Mouse (Mus musculus) adrenal gland, postnatal 36 days (tissue): ENCODE measurements around the gene Zfp266. TPM values are rescaled to one million over a fixed set of nuclear protein-coding genes. Genes with fewer than 3 reads are reported as not detected.
A peak's percentile ranks its signal among the peaks of the same experiment; 100 is the strongest.
"Not testable (repeated sequence)": the region's sequence is repeated elsewhere in the genome, so short reads cannot be mapped to it uniquely, and the experiment has no call there.

Experiments
- DNase-seq, 2 experiments: peaks; one replicate each; pipeline ENCODE4 v3.0.0; 2021; ENCODE audit warnings: mixed read lengths in 1 of 2
- long read RNA-seq, 2 experiments: library from polyadenylated mRNA; stranded (forward); transcript quantifications; one replicate each; pipeline ENCODE4 v2.0.0; 2021; ENCODE audit warnings: borderline sequencing depth in 2 of 2
- total RNA-seq, 2 experiments: library from RNA; stranded (reverse); gene quantifications; 2 replicates each; pipeline ENCODE4 v1.2.3; 2021

The Zfp266 gene
- 10 to 100 TPM; 36.8 to 38.1 TPM for total RNA-seq
- long read RNA-seq, experiment 1, full-length matches to known transcripts: 4 of 8 reads
- long read RNA-seq, experiment 1, partial matches to known transcripts: 0 of 8 reads
- long read RNA-seq, experiment 1, other reads (novel, unspliced or antisense): 4 of 8 reads
- long read RNA-seq, experiment 2, partial matches to known transcripts: 0 of 2 reads
- long read RNA-seq, experiment 2, other reads (novel, unspliced or antisense): 2 of 2 reads

GRCm38 (mm10) chr9:20521306-20521957, at the start of gene Zfp266:
Gene Zfp266, minus strand, starts transcription at chr9:20521417.
- peak; percentile 93 to 94 for DNase-seq

GRCm38 (mm10) chr9:20565326-20566030, 44.3 kb upstream of the Zfp266 start:
- DNase-seq: not testable (repeated sequence)

GRCm38 (mm10) chr9:20562177-20562576, 41.0 kb upstream of the Zfp266 start:
- DNase-seq: no peak

GRCm38 (mm10) chr9:20552698-20553097, 31.5 kb upstream of the Zfp266 start:
- no peak for DNase-seq

- DNase-seq: no peak
Measured at GRCm38 (mm10) chr9:20551781-20552275, 30.6 kb upstream of the Zfp266 start.

- peak; percentile 5 to 21 for DNase-seq
Measured at GRCm38 (mm10) chr9:20545151-20545550, 23.9 kb upstream of the Zfp266 start.

- peak; percentile 85 to 91 for DNase-seq
Measured at GRCm38 (mm10) chr9:20544070-20544821, 23.0 kb upstream of the Zfp266 start.

- DNase-seq: no peak
Measured at GRCm38 (mm10) chr9:20543496-20543895, 22.3 kb upstream of the Zfp266 start.

GRCm38 (mm10) chr9:20536598-20536997, 15.4 kb upstream of the Zfp266 start:
- no peak for DNase-seq

- DNase-seq: peak in 1 of 2 experiments; percentile 15
Measured at GRCm38 (mm10) chr9:20534326-20534926, 13.2 kb upstream of the Zfp266 start.

GRCm38 (mm10) chr9:20520531-20521210, 546 bp downstream of the Zfp266 start:
- DNase-seq: no peak

- DNase-seq: no peak
Measured at GRCm38 (mm10) chr9:20519949-20520348, 1.3 kb downstream of the Zfp266 start.

GRCm38 (mm10) chr9:20518708-20519107, 2.5 kb downstream of the Zfp266 start:
- DNase-seq: no peak

GRCm38 (mm10) chr9:20517727-20518126, 3.5 kb downstream of the Zfp266 start:
- no peak for DNase-seq

- DNase-seq: no peak
Measured at GRCm38 (mm10) chr9:20514016-20514415, 7.2 kb downstream of the Zfp266 start.

GRCm38 (mm10) chr9:20512714-20513113, 8.5 kb downstream of the Zfp266 start:
- no peak for DNase-seq

GRCm38 (mm10) chr9:20511645-20512044, 9.6 kb downstream of the Zfp266 start:
- no peak for DNase-seq

- no peak for DNase-seq
Measured at GRCm38 (mm10) chr9:20510346-20510745, 10.9 kb downstream of the Zfp266 start.

GRCm38 (mm10) chr9:20509676-20510075, 11.5 kb downstream of the Zfp266 start:
- no peak for DNase-seq

GRCm38 (mm10) chr9:20504801-20505200, 16.4 kb downstream of the Zfp266 start:
- no peak for DNase-seq

- DNase-seq: no peak
Measured at GRCm38 (mm10) chr9:20493281-20493680, 27.9 kb downstream of the Zfp266 start.
